Mouse (Mus musculus): ENCODE measurements around the gene Trp53.
"Not testable (repeated sequence)": the region's sequence is repeated elsewhere in the genome, so short reads cannot be mapped to it uniquely, and the experiment has no call there.

Trp53 gene

DNA sequence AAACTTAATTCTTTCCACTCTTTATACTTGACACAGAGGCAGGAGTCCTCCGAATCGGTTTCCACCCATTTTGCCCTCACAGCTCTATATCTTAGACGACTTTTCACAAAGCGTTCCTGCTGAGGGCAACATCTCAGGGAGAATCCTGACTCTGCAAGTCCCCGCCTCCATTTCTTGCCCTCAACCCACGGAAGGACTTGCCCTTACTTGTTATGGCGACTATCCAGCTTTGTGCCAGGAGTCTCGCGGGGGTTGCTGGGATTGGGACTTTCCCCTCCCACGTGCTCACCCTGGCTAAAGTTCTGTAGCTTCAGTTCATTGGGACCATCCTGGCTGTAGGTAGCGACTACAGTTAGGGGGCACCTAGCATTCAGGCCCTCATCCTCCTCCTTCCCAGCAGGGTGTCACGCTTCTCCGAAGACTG lies at the start of gene Trp53, which contains the start of gene Wrap53:
Gene Trp53 (plus strand): TSS at position 269 of the 424 bp plus-strand sequence.
Gene Wrap53 (minus strand): TSS at position 165 of the 424 bp plus-strand sequence.
- DNase-seq (ENCODE audit: low spot score), result peak; percentile 93

- not testable (repeated sequence) for DNase-seq (ENCODE audit: low spot score)
Observed at GRCm38 (mm10) chr11:69530755-69531154, 49.4 kb upstream of the Trp53 start.

DNA sequence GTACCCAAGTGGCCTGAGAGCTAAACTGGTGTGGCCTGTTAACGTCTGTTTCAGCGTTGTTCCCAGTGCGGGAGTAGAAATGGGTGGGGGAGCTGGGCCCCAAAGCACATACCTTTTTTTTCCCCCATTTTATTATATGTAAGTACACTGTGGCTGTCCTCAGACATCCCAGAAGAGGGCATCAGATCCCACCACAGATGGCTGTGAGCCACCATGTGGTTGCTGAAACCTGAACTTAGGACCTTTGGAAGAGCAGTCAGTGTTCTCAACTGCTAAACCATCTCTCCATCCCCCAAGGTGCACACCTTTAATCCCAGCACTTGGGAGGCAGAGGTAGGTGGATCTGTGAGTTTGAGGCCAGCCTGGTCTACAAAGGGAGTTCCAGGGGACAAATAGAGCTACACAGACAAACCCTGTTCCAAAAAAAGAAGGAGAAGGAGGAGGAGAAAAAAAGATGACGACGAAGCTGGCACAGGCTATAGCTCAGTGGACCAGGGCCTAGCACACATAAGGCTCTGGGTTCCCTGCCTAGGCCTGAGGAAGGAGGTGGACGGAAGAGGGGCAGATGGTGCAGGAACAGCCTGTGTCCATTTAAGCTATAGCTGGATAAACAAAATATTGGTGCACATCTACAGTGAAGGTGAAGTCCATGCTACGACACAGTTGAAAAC lies 47.5 kb upstream of the Trp53 start:
- DNase-seq (ENCODE audit: low spot score), result no peak

- no peak for DNase-seq (ENCODE audit: low spot score)
Observed at GRCm38 (mm10) chr11:69534990-69535389, 45.2 kb upstream of the Trp53 start.

- no peak for DNase-seq (ENCODE audit: low spot score)
Observed at GRCm38 (mm10) chr11:69540700-69541099, 39.5 kb upstream of the Trp53 start.

DNA sequence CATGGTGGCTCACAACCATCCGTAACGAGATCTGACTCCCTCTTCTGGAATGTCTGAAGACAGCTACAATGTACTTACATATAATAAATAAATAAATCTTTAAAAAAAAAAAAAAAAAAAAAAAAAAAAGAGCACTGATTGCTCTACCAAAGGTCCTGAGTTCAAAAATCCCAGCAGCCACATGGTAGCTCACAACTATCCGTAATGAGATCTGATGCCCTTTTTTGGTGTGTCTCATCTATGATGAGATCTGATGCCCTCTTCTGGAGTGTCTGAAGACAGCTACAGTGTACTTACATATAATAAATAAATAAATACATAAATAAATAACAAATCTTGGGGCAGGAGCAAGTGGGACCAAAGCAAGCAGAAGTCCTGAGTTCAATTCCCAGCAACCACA lies 38.4 kb upstream of the Trp53 start:
- DNase-seq (ENCODE audit: low spot score), result not testable (repeated sequence)

- no peak for DNase-seq (ENCODE audit: low spot score)
Observed at GRCm38 (mm10) chr11:69543598-69543997, 36.6 kb upstream of the Trp53 start.

DNA sequence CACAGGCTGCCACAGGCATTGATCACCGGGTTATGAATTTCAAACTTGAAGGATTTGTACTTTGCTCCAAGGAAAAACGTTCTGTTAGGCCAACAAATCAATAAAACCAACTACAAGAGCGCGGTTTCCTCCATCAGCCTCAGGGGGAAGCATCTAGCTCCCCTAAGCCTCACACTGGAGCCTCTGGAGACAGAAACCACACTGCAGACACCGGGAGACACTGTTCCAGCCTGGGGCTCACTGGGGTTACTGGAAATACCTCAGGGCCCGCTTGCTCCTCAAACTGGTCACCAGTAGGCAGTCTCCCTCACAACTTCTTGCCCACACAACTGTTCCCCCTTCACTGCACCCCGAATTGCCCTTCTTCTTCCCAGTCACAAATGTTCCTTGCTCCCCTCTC lies 34.2 kb upstream of the Trp53 start:
- DNase-seq (ENCODE audit: low spot score), result no peak

DNA sequence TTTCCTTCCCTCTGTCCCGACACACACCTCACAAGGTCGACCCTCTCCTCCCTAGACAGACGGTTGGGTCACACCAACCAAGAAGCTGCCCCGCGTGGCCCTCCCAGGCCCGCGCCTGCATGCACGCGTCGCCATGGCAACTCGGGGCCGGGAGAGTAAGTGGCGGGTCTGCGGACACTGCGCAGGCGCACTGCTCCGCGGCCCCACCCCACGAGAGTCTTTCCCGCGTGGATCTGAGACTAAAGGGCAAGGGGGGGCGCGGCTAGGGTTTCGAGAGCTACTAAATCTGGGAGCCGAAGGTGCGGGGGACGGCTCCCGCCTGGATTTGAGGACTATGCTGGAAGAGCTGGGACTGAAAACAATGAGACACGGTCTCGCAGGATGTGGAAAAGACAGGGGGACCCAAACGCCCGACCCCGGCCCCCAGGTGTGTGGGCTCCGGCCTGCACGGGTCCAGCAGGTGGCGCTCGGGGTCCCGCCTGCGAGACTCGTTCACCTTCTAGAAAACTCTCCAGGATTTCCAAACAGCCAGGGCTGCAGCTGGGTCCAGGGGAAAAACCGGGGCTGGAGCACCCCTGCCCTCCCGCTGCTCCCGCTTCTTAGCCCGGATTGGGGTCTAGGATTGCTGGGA lies 33.6 kb upstream of the Trp53 start:
- DNase-seq (ENCODE audit: low spot score), result peak; percentile 86

- no peak for DNase-seq (ENCODE audit: low spot score)
Observed at GRCm38 (mm10) chr11:69547071-69547470, 33.1 kb upstream of the Trp53 start.

GRCm38 (mm10) chr11:69549060-69549656 lies 31.0 kb upstream of the Trp53 start, which contains the start of gene Dnah2:
TSS of gene Dnah2 (minus strand) at chr11:69549110.
- no peak for DNase-seq (ENCODE audit: low spot score)

- no peak for DNase-seq (ENCODE audit: low spot score)
Observed at GRCm38 (mm10) chr11:69551310-69551709, 28.8 kb upstream of the Trp53 start.

- DNase-seq (ENCODE audit: low spot score), result no peak
Observed at GRCm38 (mm10) chr11:69552622-69553340, 27.4 kb upstream of the Trp53 start.

DNA sequence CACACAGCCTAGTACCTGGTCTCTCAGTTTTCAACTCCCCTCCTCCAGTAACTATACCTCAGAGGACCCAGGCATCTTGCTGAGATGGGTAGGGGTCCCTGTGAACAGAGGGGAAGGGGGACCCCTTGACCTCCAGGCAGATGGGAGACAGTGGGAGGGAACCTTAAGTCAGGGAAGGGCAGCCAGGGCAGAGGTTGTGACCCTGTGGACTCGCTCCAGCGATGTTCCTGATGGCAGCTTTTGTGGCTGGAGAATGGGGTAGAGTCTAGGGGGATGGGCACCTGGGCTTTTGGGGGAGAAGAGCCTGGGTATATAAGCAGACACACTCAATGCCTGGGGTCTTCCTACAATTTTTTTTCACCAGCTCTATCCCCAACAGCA lies 26.8 kb upstream of the Trp53 start:
- DNase-seq (ENCODE audit: low spot score), result no peak

DNA sequence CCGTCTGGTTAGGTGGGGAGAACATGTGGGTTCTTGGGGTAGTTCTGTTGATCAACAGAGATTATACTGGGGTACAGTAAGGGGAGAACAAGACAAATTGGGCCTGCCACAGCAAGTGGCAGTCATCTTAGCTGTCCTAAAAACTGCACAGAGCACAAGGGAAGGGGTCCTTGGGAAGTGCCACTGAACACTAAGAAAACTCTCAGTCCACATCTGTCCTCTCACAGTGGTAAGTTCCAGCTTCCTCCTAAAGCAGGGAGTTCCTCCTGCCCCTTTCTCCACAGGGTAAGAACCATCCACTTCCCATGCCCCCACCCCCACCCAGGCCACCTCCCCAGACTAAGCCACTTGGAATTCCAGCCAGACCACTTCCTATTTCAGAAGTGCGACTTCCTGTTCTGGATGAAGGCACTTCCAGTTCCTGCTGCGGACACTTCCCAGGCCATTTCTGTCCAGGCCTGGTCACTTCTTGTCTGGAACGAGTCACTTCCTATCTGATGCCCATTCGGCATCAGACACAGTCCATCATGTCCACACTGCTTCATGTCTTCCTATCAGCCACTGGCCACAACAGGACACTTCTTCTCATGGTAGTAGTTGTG lies 25.5 kb upstream of the Trp53 start:
- no peak for DNase-seq (ENCODE audit: low spot score)

- no peak for DNase-seq (ENCODE audit: low spot score)
Observed at GRCm38 (mm10) chr11:69557381-69557958, 22.7 kb upstream of the Trp53 start.

GRCm38 (mm10) chr11:69558756-69559155 lies 21.4 kb upstream of the Trp53 start:
- DNase-seq (ENCODE audit: low spot score), result no peak

DNA sequence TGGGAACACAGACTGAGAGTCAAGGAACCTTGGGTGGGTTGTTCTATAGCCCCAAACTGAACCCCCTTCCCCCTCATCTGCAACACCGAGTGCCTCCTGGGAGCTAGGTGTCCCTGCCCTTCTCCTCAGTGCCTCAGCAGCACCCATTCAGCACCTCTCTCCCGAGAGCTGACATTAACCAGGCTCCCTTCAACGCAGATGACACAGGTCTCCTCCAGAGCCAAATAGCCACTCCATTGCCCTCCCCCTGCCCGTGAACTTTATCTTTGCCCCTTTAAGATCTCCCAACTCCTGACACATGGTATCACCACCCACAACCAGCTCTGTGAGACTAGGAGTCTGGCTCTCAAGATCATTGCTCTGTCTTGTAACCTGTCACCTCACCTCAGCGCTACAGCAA lies 21.0 kb upstream of the Trp53 start:
- no peak for DNase-seq (ENCODE audit: low spot score)

- peak; percentile 48 for DNase-seq (ENCODE audit: low spot score)
Observed at GRCm38 (mm10) chr11:69559851-69560765, 20.1 kb upstream of the Trp53 start, which contains the start of gene Efnb3. TSS of gene Efnb3 (minus strand) at chr11:69560205.

Data from testis, postnatal 14 days (tissue).